Mouse (Mus musculus): ENCODE data around the gene Brix1. TPM values are rescaled to one million over a fixed set of nuclear protein-coding genes. Genes with fewer than 3 reads are reported as not detected.
"Not testable (repeated sequence)": the region's sequence is repeated elsewhere in the genome, so short reads cannot be mapped to it uniquely, and the experiment has no call there.

The Brix1 gene
- total and polyA plus RNA-seq, 3 experiments = 25.3 to 354 (median 93.4) TPM

GRCm38 (mm10) chr15:10500035-10500434 lies 14.3 kb upstream of the Brix1 start:
- Histone ChIP-seq H3K9me3 (replicated peaks; ENCODE audit: low read length) (no peaks in the 10 kb centered on the region), H3K9ac (ENCODE audit: insufficient read depth, low read depth) (no peak overlapping the region), H3K4me3 (replicated peaks in 1 of 3; ENCODE audit: low read depth in 2 of 3, low read length in 2 of 3, poor library complexity in 1 of 3) (no peak overlapping the region), H3K27me3 (replicated peaks) (no peaks in the 10 kb centered on the region), H3K36me3 (replicated peaks in 1 of 2; ENCODE audit: control insufficient read depth in 1 of 2, insufficient read depth in 1 of 2, low read length in 1 of 2) (peaks cover 8 to 28% of the 10 kb centered on the region in 2 experiments), H3K27ac (ENCODE audit: insufficient read depth, low read depth) (no peak overlapping the region), H3K4me2 (ENCODE audit: insufficient read depth, low read depth, poor library complexity, severe bottlenecking) (no peak overlapping the region), H3K4me1 (ENCODE audit: control insufficient read depth in 1 of 2, insufficient read depth in 2 of 2) (no peaks in the 10 kb centered on the region), H3K79me2 (replicated peaks; ENCODE audit: control insufficient read depth, extremely low read depth, insufficient read depth, poor library complexity, severe bottlenecking) (no peaks in the 10 kb centered on the region)
- dilution Hi-C loops (cut with MboI; ENCODE audit: extremely low pct_ligation_motif_present, extremely low pct_unique_long_range_greater_than_20kb, low sequenced_read_pairs) (no loop called here), in situ Hi-C loops (cut with MboI; ENCODE audit: low pct_ligation_motif_present, low pct_unique_long_range_greater_than_20kb, low sequenced_read_pairs) (loop anchor here (5.0 kb wide), 1 partner anchor 402 kb away; no protein-coding TSS in a partner anchor)
- TF ChIP-seq ZC3H11A (IDR thresholded peaks at IDR 0.05; ENCODE audit: low read depth, low read length) (no peak), MEF2A (IDR thresholded peaks at IDR 0.05; ENCODE audit: borderline replicate concordance, low read depth, low read length) (no peak), EP300 (IDR thresholded peaks at IDR 0.05; ENCODE audit: low read length) (no peak), USF2 (conservative IDR thresholded peaks at IDR 0.05; ENCODE audit: low read depth, low read length) (no peak), UBTF (IDR thresholded peaks at IDR 0.05; ENCODE audit: low read depth, low read length) (no peak), KAT2A (IDR thresholded peaks at IDR 0.05; ENCODE audit: insufficient replicate concordance, low read length) (no peak), E2F4 (IDR thresholded peaks at IDR 0.05; ENCODE audit: insufficient replicate concordance, low read depth, low read length) (no peak), BHLHE40 (IDR thresholded peaks at IDR 0.05; ENCODE audit: low read depth, low read length) (no peak), MAFK (IDR thresholded peaks at IDR 0.05; ENCODE audit: insufficient replicate concordance, low read length) (no peak), POLR2AphosphoS2 (IDR thresholded peaks at IDR 0.05; ENCODE audit: low read depth, low read length) (no peak)
- DNase-seq (ENCODE audit: extremely low read depth) = no peak

- H3K27ac ChIP-seq (ENCODE audit: insufficient read depth, low read depth) = no peak overlapping the region
- dilution Hi-C loops (cut with MboI; ENCODE audit: extremely low pct_ligation_motif_present, extremely low pct_unique_long_range_greater_than_20kb, low sequenced_read_pairs) = no loop called here
- no peak for TF ChIP-seq CTCF (conservative IDR thresholded peaks at IDR 0.05 in 1 of 2, IDR thresholded peaks at IDR 0.05 in 1 of 2; ENCODE audit: low read depth in 2 of 2, low read length in 2 of 2)
- no peak for TF ChIP-seq USF1 (IDR thresholded peaks at IDR 0.05; ENCODE audit: low read depth, low read length)
- no peak for TF ChIP-seq MYC (IDR thresholded peaks at IDR 0.05; ENCODE audit: low read depth, low read length)
- no peak for TF ChIP-seq MXI1 (IDR thresholded peaks at IDR 0.05; ENCODE audit: low read depth, low read length)
- no peak for TF ChIP-seq UBTF (IDR thresholded peaks at IDR 0.05; ENCODE audit: low read depth, low read length)
- TF ChIP-seq ZKSCAN1 (IDR thresholded peaks at IDR 0.05; ENCODE audit: borderline replicate concordance, low read depth, low read length) = no peak
- no peak for TF ChIP-seq SIN3A (IDR thresholded peaks at IDR 0.05; ENCODE audit: low read length)
- TF ChIP-seq ZMIZ1 (IDR thresholded peaks at IDR 0.05; ENCODE audit: low read depth, low read length) = no peak
- no peak for TF ChIP-seq JUN (IDR thresholded peaks at IDR 0.05; ENCODE audit: insufficient read depth, low read depth, low read length)
- no peak for TF ChIP-seq TCF12 (IDR thresholded peaks at IDR 0.05; ENCODE audit: low read depth, low read length)
- TF ChIP-seq RAD21 (IDR thresholded peaks at IDR 0.05; ENCODE audit: low read depth, low read length) = no peak
- no peak for TF ChIP-seq POLR2AphosphoS2 (IDR thresholded peaks at IDR 0.05; ENCODE audit: low read depth, low read length)
- no peak for TF ChIP-seq MAX (IDR thresholded peaks at IDR 0.05; ENCODE audit: low read length)
- no peak for TF ChIP-seq EP300 (IDR thresholded peaks at IDR 0.05; ENCODE audit: low read length)
- no peak for TF ChIP-seq MAZ (IDR thresholded peaks at IDR 0.05; ENCODE audit: low read depth, low read length)
- no peak for TF ChIP-seq RCOR1 (conservative IDR thresholded peaks at IDR 0.05; ENCODE audit: low read depth, low read length)
- TF ChIP-seq MEF2A (IDR thresholded peaks at IDR 0.05; ENCODE audit: borderline replicate concordance, low read depth, low read length) = no peak
- TF ChIP-seq KAT2A (IDR thresholded peaks at IDR 0.05; ENCODE audit: insufficient replicate concordance, low read length) = no peak
- peaks cover 8 to 32% of the 10 kb centered on the region in 2 experiments for H3K36me3 ChIP-seq (replicated peaks in 1 of 2; ENCODE audit: control insufficient read depth in 1 of 2, insufficient read depth in 1 of 2, low read length in 1 of 2)
- in situ Hi-C loops (cut with MboI; ENCODE audit: low pct_ligation_motif_present, low pct_unique_long_range_greater_than_20kb, low sequenced_read_pairs) = loop anchor here (25.0 kb wide), 1 partner anchor 888 kb away; the partner anchor contains the start of gene Tars
- no peaks in the 10 kb centered on the region for H3K4me1 ChIP-seq (ENCODE audit: control insufficient read depth in 1 of 2, insufficient read depth in 2 of 2)
- no peak for DNase-seq (ENCODE audit: extremely low read depth)
- no peak overlapping the region for H3K4me2 ChIP-seq (ENCODE audit: insufficient read depth, low read depth, poor library complexity, severe bottlenecking)
- H3K9me3 ChIP-seq (replicated peaks; ENCODE audit: low read length) = no peaks in the 10 kb centered on the region
- no peak overlapping the region for H3K9ac ChIP-seq (ENCODE audit: insufficient read depth, low read depth)
- no peaks in the 10 kb centered on the region for H3K27me3 ChIP-seq (replicated peaks)
- no peak overlapping the region for H3K4me3 ChIP-seq (replicated peaks in 1 of 3; ENCODE audit: low read depth in 2 of 3, low read length in 2 of 3, poor library complexity in 1 of 3)
- no peaks in the 10 kb centered on the region for H3K79me2 ChIP-seq (replicated peaks; ENCODE audit: control insufficient read depth, extremely low read depth, insufficient read depth, poor library complexity, severe bottlenecking)
These were observed 13.8 kb upstream of the Brix1 start for GRCm38 (mm10) chr15:10499593-10499992.

- H3K9me3 ChIP-seq (replicated peaks; ENCODE audit: low read length); H3K4me1 ChIP-seq (ENCODE audit: control insufficient read depth in 1 of 2, insufficient read depth in 2 of 2); H3K27me3 ChIP-seq (replicated peaks); dilution Hi-C loops (cut with MboI; ENCODE audit: extremely low pct_ligation_motif_present, extremely low pct_unique_long_range_greater_than_20kb, low sequenced_read_pairs); H3K4me2 ChIP-seq (ENCODE audit: insufficient read depth, low read depth, poor library complexity, severe bottlenecking); H3K4me3 ChIP-seq (replicated peaks in 1 of 3; ENCODE audit: low read depth in 2 of 3, low read length in 2 of 3, poor library complexity in 1 of 3); DNase-seq (ENCODE audit: extremely low read depth); H3K9ac ChIP-seq (ENCODE audit: insufficient read depth, low read depth); H3K27ac ChIP-seq (ENCODE audit: insufficient read depth, low read depth); H3K79me2 ChIP-seq (replicated peaks; ENCODE audit: control insufficient read depth, extremely low read depth, insufficient read depth, poor library complexity, severe bottlenecking): not testable (repeated sequence)
- in situ Hi-C loops (cut with MboI; ENCODE audit: low pct_ligation_motif_present, low pct_unique_long_range_greater_than_20kb, low sequenced_read_pairs) = loop anchor here (25.0 kb wide), 1 partner anchor 891 kb away; the partner anchor contains the start of gene Tars
- peaks cover 17 to 58% of the 10 kb centered on the region in 2 experiments for H3K36me3 ChIP-seq (replicated peaks in 1 of 2; ENCODE audit: control insufficient read depth in 1 of 2, insufficient read depth in 1 of 2, low read length in 1 of 2)
These were observed 10.9 kb upstream of the Brix1 start for GRCm38 (mm10) chr15:10496696-10497095.
